Comparison of ENCODE assay signal across 17 mouse cellular contexts in genomic region chr12:16554171-16554570, GRCm38 (mm10). TPM values are rescaled to one million over a fixed set of nuclear protein-coding genes. Genes with fewer than 3 reads are reported as not detected.
A peak's percentile ranks its signal among the peaks of the same experiment; 100 is the strongest.
DNase-seq lines count a peak whose midpoint lies in the region; ATAC-seq lines count a peak whose summit lies in the region.
"Had no signal": no experiment of that assay in that cellular context is flagged by ENCODE, and none has a peak within 500 bp of the region (broad histone marks: within the 10 kb centered on the region; RNA-seq: fewer than 3 reads in every experiment).

No protein-coding gene starts in this region.

- ATAC-seq in forebrain, embryonic 15.5 days (replicated peaks) = no peak; the same call in 1 of the 2 replicates
- ATAC-seq in forebrain, embryonic 11.5 days (replicated peaks; ENCODE audit: low FRiP score) = no peak
- no peak for ATAC-seq in embryonic facial prominence, embryonic 14.5 days (ENCODE audit: low read depth)
- no peak for ATAC-seq in granulocyte monocyte progenitor cell, adult 5-6 weeks (replicated peaks; ENCODE audit: poor library complexity, severe bottlenecking)
- ATAC-seq: inflammation-experienced regulatory T-cells, adult 6 months had no signal

- H3K27ac ChIP-seq in forebrain, embryonic 15.5 days (replicated peaks) = peak overlapping the region; percentile 63
- no peak overlapping the region for H3K27ac ChIP-seq in forebrain, embryonic 11.5 days (ENCODE audit: low read depth, low read length)
- H3K27ac ChIP-seq in embryonic facial prominence, embryonic 14.5 days (replicated peaks; ENCODE audit: low read depth, low read length) = no peak overlapping the region
- H3K27ac ChIP-seq: embryonic facial prominence, embryonic 15.5 days; kidney, embryonic 15.5 days; limb, embryonic 12.5 days; midbrain, embryonic 10.5 days; neural tube, embryonic 13.5 days had no signal

- H3K9me3 ChIP-seq in forebrain, embryonic 15.5 days = no peaks in the 10 kb centered on the region
- no peaks in the 10 kb centered on the region for H3K9me3 ChIP-seq in forebrain, embryonic 11.5 days (ENCODE audit: control insufficient read depth, low read length)
- no peaks in the 10 kb centered on the region for H3K9me3 ChIP-seq in embryonic facial prominence, embryonic 14.5 days (ENCODE audit: control insufficient read depth, low read length)
- H3K9me3 ChIP-seq: embryonic facial prominence, embryonic 15.5 days; kidney, embryonic 15.5 days; limb, embryonic 12.5 days; midbrain, embryonic 10.5 days; neural tube, embryonic 13.5 days had no signal

- no peak overlapping the region for H3K9ac ChIP-seq in forebrain, embryonic 15.5 days (replicated peaks)
- H3K9ac ChIP-seq in forebrain, embryonic 11.5 days (ENCODE audit: low read length) = no peak overlapping the region
- H3K9ac ChIP-seq in embryonic facial prominence, embryonic 14.5 days (ENCODE audit: low read depth, low read length) = 0 out of 2 replicates have a peak overlapping the region, but pooled peaks have one; percentile 6
- H3K9ac ChIP-seq: embryonic facial prominence, embryonic 15.5 days; kidney, embryonic 15.5 days; limb, embryonic 12.5 days; neural tube, embryonic 13.5 days had no signal

- peaks cover 19% of the 10 kb centered on the region for H3K36me3 ChIP-seq in forebrain, embryonic 15.5 days
- no peaks in the 10 kb centered on the region for H3K36me3 ChIP-seq in forebrain, embryonic 11.5 days (ENCODE audit: control insufficient read depth, insufficient read depth, low read length)
- peaks cover 21% of the 10 kb centered on the region; the same call in 1 of the 2 replicates for H3K36me3 ChIP-seq in embryonic facial prominence, embryonic 14.5 days (ENCODE audit: control insufficient read depth, insufficient read depth, low read length)

- no peak overlapping the region for H3K4me3 ChIP-seq in forebrain, embryonic 15.5 days
- H3K4me3 ChIP-seq in forebrain, embryonic 11.5 days (ENCODE audit: low read depth, low read length) = no peak overlapping the region
- no peak overlapping the region for H3K4me3 ChIP-seq in embryonic facial prominence, embryonic 14.5 days (ENCODE audit: low read depth, low read length)
- H3K4me3 ChIP-seq: embryonic facial prominence, embryonic 15.5 days; kidney, embryonic 15.5 days; limb, embryonic 12.5 days; midbrain, embryonic 10.5 days; neural tube, embryonic 13.5 days had no signal

- H3K4me1 ChIP-seq in forebrain, embryonic 15.5 days = peaks cover 33% of the 10 kb centered on the region
- no peaks in the 10 kb centered on the region for H3K4me1 ChIP-seq in forebrain, embryonic 11.5 days (replicated peaks; ENCODE audit: control insufficient read depth, insufficient read depth, low read length)
- no peaks in the 10 kb centered on the region for H3K4me1 ChIP-seq in embryonic facial prominence, embryonic 14.5 days (ENCODE audit: control insufficient read depth, insufficient read depth, low read length)

- H3K4me2 ChIP-seq in forebrain, embryonic 15.5 days (replicated peaks) = no peak overlapping the region
- H3K4me2 ChIP-seq in forebrain, embryonic 11.5 days (ENCODE audit: low read depth, low read length, severe bottlenecking) = no peak overlapping the region
- no peak overlapping the region for H3K4me2 ChIP-seq in embryonic facial prominence, embryonic 14.5 days (ENCODE audit: low read depth, low read length)
- H3K4me2 ChIP-seq: embryonic facial prominence, embryonic 15.5 days; kidney, embryonic 15.5 days; limb, embryonic 12.5 days; neural tube, embryonic 13.5 days had no signal

- no peak for DNase-seq in forebrain, embryonic 11.5 days (ENCODE audit: low spot score)
- peak; percentile 38 to 60 for DNase-seq in left cerebral cortex, postnatal 10 days (ENCODE audit: extremely low spot score in 1 of 2, low spot score in 2 of 2)
- no peak for DNase-seq in left cerebral cortex, adult 11 months (ENCODE audit: low spot score)
- DNase-seq in MN1 (ENCODE audit: low spot score) = peak; percentile 30
- DNase-seq in embryonic facial prominence, embryonic 14.5 days (ENCODE audit: low spot score) = peak; percentile 74
- no peak for DNase-seq in urinary bladder, postnatal 36 days (ENCODE audit: low spot score in 2 of 2)
- DNase-seq: cerebellum, adult 11 months; gastrocnemius, postnatal 25 days; lung, postnatal 36 days had no signal

- intact Hi-C loops in left cerebral cortex, postnatal 10 days (cut with DNase I) = no loop called here

- 59% methylated on average over 8 of the region's 8 CpGs for WGBS in forebrain, embryonic 15.5 days
- WGBS in forebrain, embryonic 11.5 days = 91% methylated on average over 8 of the region's 8 CpGs
- WGBS in embryonic facial prominence, embryonic 14.5 days = 68% methylated on average over 8 of the region's 8 CpGs

- no peaks in the 10 kb centered on the region for H3K27me3 ChIP-seq in forebrain, embryonic 15.5 days
- no peaks in the 10 kb centered on the region for H3K27me3 ChIP-seq in forebrain, embryonic 11.5 days (ENCODE audit: control insufficient read depth, insufficient read depth, low read length)
- H3K27me3 ChIP-seq in embryonic facial prominence, embryonic 14.5 days (replicated peaks; ENCODE audit: control insufficient read depth, insufficient read depth, low read length) = no peaks in the 10 kb centered on the region
- H3K27me3 ChIP-seq: embryonic facial prominence, embryonic 15.5 days; kidney, embryonic 15.5 days; limb, embryonic 12.5 days; neural tube, embryonic 13.5 days had no signal

RNA-seq across cellular contexts. Expression of gene Lpin1, which starts 56.6 kb away (rescaled TPM):
- polyA plus RNA-seq in forebrain, embryonic 15.5 days (2015; fragmentation: Nextera tagmentation; extraction: Ambion mirVana) = 16.2 and 17.5 TPM in 2 replicates
- 6.6 and 7.3 TPM in 2 replicates for polyA plus RNA-seq in forebrain, embryonic 11.5 days (2014; fragmentation: Nextera tagmentation; extraction: Ambion mirVana)
- total RNA-seq in left cerebral cortex, postnatal 10 days (2021) = 10 to 100 TPM; 14.4 to 15.4 TPM
- polyA plus RNA-seq in embryonic facial prominence, embryonic 14.5 days (2014; fragmentation: Nextera tagmentation; extraction: Ambion mirVana) = 7.1 and 7.5 TPM in 2 replicates
- total RNA-seq in granulocyte monocyte progenitor cell, adult 5-6 weeks (2014; fragmentation: Nextera tagmentation) = 2.2 and 10.2 TPM in 2 replicates
- total RNA-seq in granulocyte monocyte progenitor cell, adult 5-6 weeks (2017) = 2.4 and 4.5 TPM in 2 replicates

Comparison
In these comparisons a context has a peak if more than half of its experiments do, and no peak if none do; other contexts are left out.
1. DNase-seq: peak in left cerebral cortex, postnatal 10 days (2 of 2), MN1 (single experiment) and embryonic facial prominence, embryonic 14.5 days (single experiment); none in forebrain, embryonic 11.5 days (single experiment), left cerebral cortex, adult 11 months (single experiment) and urinary bladder, postnatal 36 days (0 of 2).